Mouse (Mus musculus): ENCODE measurements at regions not wholly inside any gene's neighbourhood (a gene's known extent, or its start where the extent isn't known, plus 50 kb on each side); places are given as distances from the start of the nearest gene placed in this dataset.

DNA sequence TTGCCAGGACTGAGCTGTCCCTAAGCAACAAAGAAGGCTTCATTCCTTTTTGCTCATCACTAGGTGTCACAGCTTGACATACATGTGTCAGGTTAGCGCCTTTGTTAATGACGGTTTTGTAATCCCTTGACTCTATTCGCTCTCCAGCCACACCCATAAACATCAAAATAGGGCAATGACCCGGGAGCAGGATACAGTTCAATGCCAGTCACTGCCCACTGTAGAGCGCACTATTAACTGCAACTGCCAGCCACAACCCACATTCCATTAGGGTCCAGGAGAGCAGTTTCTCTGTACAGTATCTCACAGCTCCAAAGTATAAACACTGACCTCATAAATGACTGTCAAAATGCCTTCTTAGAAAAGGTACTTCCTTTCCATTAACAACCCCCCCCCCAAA is 163.5 kb upstream of the Nfe2l3 start:
- H3K9me3 ChIP-seq (replicated peaks; ENCODE audit: control insufficient read depth, low read length, poor library complexity, severe bottlenecking), result no peaks in the 10 kb centered on the region
- WGBS, result 71% methylated on average over 5 of the region's 5 CpGs
- no peak overlapping the region for H3K4me2 ChIP-seq (ENCODE audit: low read length)
- H3K9ac ChIP-seq (ENCODE audit: low read depth, low read length), result no peak overlapping the region
- no peak overlapping the region for H3K27ac ChIP-seq (ENCODE audit: low read length)
- H3K4me1 ChIP-seq (ENCODE audit: control insufficient read depth, insufficient read depth, low read length), result peaks cover 3% of the 10 kb centered on the region; the same call in 1 of the 2 replicates
- H3K27me3 ChIP-seq (ENCODE audit: control insufficient read depth, insufficient read depth, low read depth, low read length), result peaks cover 5% of the 10 kb centered on the region; the same call in 1 of the 2 replicates
- H3K36me3 ChIP-seq (ENCODE audit: control insufficient read depth, insufficient read depth, low read length), result no peaks in the 10 kb centered on the region
- H3K4me3 ChIP-seq (ENCODE audit: low read depth, low read length), result no peak overlapping the region
- no peak for ATAC-seq

DNA sequence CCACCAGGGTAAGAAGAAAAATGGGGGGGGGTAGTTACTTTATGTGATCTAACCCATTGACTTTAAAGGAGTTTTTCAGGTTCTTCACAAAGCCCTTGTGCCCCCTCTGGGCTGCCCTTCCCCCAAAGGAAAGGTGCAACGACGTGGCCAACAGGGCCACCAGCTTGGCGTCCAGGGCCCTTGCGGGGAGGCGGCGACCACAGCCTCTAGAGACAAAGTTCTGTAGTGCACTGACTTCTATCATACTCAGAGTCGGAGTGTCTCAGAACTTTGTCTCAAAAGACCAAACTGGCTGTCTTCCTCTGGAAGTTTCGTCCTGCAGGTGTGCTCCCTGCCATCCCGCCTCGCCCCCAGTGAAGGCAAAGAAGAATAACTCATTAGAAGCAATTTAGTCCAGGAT is 162.9 kb upstream of the Nfe2l3 start:
- Histone ChIP-seq H3K36me3 (ENCODE audit: control insufficient read depth, insufficient read depth, low read length) (no peaks in the 10 kb centered on the region), H3K27me3 (ENCODE audit: control insufficient read depth, insufficient read depth, low read depth, low read length) (peaks cover 5% of the 10 kb centered on the region; the same call in 1 of the 2 replicates), H3K4me3 (ENCODE audit: low read depth, low read length) (peak overlapping the region; percentile 74; the same call in 1 of the 2 replicates), H3K9ac (ENCODE audit: low read depth, low read length) (no peak overlapping the region), H3K27ac (ENCODE audit: low read length) (no peak overlapping the region), H3K4me2 (ENCODE audit: low read length) (peak overlapping the region; percentile 98), H3K4me1 (ENCODE audit: control insufficient read depth, insufficient read depth, low read length) (peaks cover 3% of the 10 kb centered on the region; the same call in 1 of the 2 replicates), H3K9me3 (replicated peaks; ENCODE audit: control insufficient read depth, low read length, poor library complexity, severe bottlenecking) (no peaks in the 10 kb centered on the region)
- no peak for ATAC-seq
- WGBS, result 32% methylated on average over 10 of the region's 10 CpGs

DNA sequence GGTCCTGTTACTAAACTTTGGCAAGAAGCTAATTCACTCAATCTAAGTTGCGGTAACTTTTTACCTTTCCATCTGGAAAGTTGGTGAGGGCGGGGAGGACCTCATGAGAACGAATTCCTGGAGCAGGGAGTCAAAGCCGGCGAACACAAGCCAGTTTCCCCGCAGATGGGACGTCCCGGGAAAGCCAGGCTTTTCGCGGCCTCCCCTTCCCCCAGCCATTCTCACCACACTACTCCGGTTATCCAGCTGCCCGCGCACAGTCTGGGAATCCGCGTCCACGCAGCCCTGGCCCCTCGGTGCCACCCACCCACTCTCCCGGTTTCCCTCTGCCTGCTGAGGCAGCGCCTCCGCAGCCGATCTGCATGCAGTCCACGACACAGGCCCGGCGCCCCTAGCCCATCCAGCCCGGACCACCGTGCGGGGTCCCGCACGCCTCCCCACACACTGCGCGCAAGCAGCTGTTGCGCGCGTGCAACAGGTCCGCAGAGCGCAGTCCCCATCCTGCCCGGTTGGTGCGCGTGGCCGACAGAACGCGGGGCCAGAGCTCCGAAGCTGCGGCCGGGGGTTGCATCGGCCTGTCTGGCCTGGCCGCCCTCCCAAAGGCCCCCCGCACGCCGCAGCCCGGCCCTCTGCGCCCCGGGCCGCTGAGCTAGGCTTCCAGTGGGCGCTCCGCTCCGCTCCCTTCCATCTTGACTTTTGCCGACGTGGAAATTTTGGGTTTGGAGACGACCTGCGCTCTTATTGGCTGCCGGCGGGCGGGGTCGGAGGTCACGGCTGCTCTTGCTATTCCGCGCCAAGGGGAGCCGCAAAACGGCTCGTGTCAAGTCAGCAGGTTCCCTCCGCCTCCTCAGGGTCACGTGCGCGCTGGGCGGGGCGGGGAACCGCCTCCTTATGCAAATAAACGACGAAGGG is 162.0 kb upstream of the Nfe2l3 start:
- Histone ChIP-seq H3K27me3 (ENCODE audit: control insufficient read depth, insufficient read depth, low read depth, low read length) (peaks cover 5% of the 10 kb centered on the region; the same call in 1 of the 2 replicates), H3K4me1 (ENCODE audit: control insufficient read depth, insufficient read depth, low read length) (peaks cover 3% of the 10 kb centered on the region; the same call in 1 of the 2 replicates), H3K27ac (ENCODE audit: low read length) (peak overlapping the region; percentile 8; the same call in 1 of the 2 replicates), H3K9me3 (replicated peaks; ENCODE audit: control insufficient read depth, low read length, poor library complexity, severe bottlenecking) (no peaks in the 10 kb centered on the region), H3K4me3 (ENCODE audit: low read depth, low read length) (peak overlapping the region; percentile 74), H3K36me3 (ENCODE audit: control insufficient read depth, insufficient read depth, low read length) (no peaks in the 10 kb centered on the region), H3K4me2 (ENCODE audit: low read length) (peak overlapping the region; percentile 98), H3K9ac (ENCODE audit: low read depth, low read length) (peak overlapping the region; percentile 64)
- under 1% methylated on average over 78 of the region's 80 CpGs for WGBS
- peak; percentile 90 for ATAC-seq

DNA sequence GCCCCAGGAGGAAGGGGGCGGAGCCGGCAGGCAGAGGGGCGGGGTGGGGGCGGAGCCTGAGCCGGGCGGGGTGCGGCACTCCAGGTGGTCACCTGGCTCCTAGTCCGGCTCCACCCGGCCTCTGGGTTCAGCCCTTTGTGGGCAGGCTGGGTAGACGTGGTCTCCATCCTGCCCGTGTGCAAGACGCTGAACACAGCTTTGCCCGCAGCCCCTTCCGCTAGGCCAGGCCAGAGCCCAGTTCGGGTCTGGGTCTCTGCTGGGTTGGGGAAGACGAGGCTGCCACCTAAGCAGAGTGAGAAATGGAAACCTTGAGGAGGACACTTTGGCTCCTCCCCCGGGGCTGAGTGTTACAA is 161.4 kb upstream of the Nfe2l3 start:
- Histone ChIP-seq H3K4me1 (ENCODE audit: control insufficient read depth, insufficient read depth, low read length) (peaks cover 3% of the 10 kb centered on the region; the same call in 1 of the 2 replicates), H3K27me3 (ENCODE audit: control insufficient read depth, insufficient read depth, low read depth, low read length) (peaks cover 5% of the 10 kb centered on the region; the same call in 1 of the 2 replicates), H3K27ac (ENCODE audit: low read length) (peak overlapping the region; percentile 8; the same call in 1 of the 2 replicates), H3K9ac (ENCODE audit: low read depth, low read length) (peak overlapping the region; percentile 64), H3K36me3 (ENCODE audit: control insufficient read depth, insufficient read depth, low read length) (no peaks in the 10 kb centered on the region), H3K4me2 (ENCODE audit: low read length) (peak overlapping the region; percentile 98), H3K9me3 (replicated peaks; ENCODE audit: control insufficient read depth, low read length, poor library complexity, severe bottlenecking) (no peaks in the 10 kb centered on the region), H3K4me3 (ENCODE audit: low read depth, low read length) (peak overlapping the region; percentile 74)
- ATAC-seq, result peak; percentile 85
- WGBS, result 3% methylated on average over 14 of the region's 17 CpGs

DNA sequence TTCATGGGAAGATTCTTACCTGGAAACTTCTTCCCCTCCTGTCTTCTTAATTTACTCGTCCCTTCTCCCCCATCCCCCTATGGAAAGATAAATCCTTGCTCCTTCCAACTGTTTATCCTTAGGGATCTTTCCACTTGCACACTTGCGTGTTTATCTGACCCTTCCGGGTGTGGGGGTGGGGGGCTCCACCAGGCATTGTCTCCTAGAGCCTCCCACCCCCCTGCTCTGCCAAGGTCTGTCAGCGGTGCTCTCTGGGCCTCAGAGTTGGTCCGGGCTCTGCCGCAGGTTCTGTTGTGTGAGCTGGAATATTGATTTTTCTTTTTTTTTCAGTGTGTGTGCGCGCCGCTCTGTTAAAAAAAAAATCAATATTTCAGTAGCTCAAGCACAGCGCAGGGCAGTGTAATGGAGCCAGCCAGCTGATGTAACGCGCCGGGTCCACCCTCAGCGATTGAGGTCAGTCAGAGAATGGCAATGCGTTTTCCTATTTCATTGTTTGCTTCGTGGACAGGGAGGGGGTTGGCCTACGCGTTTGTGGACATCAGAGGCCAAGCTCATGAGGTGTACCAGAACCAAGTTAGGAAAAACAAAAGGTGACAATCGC is 160.2 kb upstream of the Nfe2l3 start:
- ATAC-seq, result no peak
- no peaks in the 10 kb centered on the region for H3K9me3 ChIP-seq (replicated peaks; ENCODE audit: control insufficient read depth, low read length, poor library complexity, severe bottlenecking)
- no peak overlapping the region for H3K9ac ChIP-seq (ENCODE audit: low read depth, low read length)
- peaks cover 5% of the 10 kb centered on the region; the same call in 1 of the 2 replicates for H3K27me3 ChIP-seq (ENCODE audit: control insufficient read depth, insufficient read depth, low read depth, low read length)
- no peak overlapping the region for H3K4me3 ChIP-seq (ENCODE audit: low read depth, low read length)
- 81% methylated on average over 19 of the region's 19 CpGs for WGBS
- peaks cover 3% of the 10 kb centered on the region; the same call in 1 of the 2 replicates for H3K4me1 ChIP-seq (ENCODE audit: control insufficient read depth, insufficient read depth, low read length)
- no peaks in the 10 kb centered on the region for H3K36me3 ChIP-seq (ENCODE audit: control insufficient read depth, insufficient read depth, low read length)
- no peak overlapping the region; the same call in 1 of the 2 replicates for H3K4me2 ChIP-seq (ENCODE audit: low read length)
- peak overlapping the region; percentile 0; the same call in 1 of the 2 replicates for H3K27ac ChIP-seq (ENCODE audit: low read length)

DNA sequence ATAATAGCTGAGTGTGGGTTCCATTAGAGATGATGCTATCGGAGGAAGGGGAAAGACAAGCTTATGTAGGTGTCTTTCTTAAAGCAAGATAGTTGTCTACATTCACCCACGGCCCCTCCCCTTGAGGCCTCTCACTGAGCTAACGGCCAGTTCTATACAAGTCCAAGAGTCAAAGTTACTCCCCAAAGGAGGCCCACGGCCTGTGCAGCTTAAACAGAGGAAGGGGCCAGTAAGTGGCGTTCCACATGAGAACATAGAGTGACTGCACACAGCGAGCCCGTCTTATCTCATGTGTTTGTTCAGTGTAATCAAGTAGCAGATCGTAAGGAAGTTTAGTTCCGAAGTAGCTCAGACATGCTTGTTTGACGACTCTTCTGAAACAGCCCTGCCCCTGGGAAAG is 153.0 kb upstream of the Nfe2l3 start:
- WGBS, result 88% methylated on average over 10 of the region's 10 CpGs
- Histone ChIP-seq H3K4me2 (ENCODE audit: low read length) (no peak overlapping the region), H3K36me3 (ENCODE audit: control insufficient read depth, insufficient read depth, low read length) (no peaks in the 10 kb centered on the region), H3K9ac (ENCODE audit: low read depth, low read length) (no peak overlapping the region), H3K9me3 (replicated peaks; ENCODE audit: control insufficient read depth, low read length, poor library complexity, severe bottlenecking) (no peaks in the 10 kb centered on the region), H3K4me1 (ENCODE audit: control insufficient read depth, insufficient read depth, low read length) (no peaks in the 10 kb centered on the region), H3K4me3 (ENCODE audit: low read depth, low read length) (no peak overlapping the region), H3K27me3 (ENCODE audit: control insufficient read depth, insufficient read depth, low read depth, low read length) (no peaks in the 10 kb centered on the region), H3K27ac (ENCODE audit: low read length) (no peak overlapping the region)
- ATAC-seq, result no peak

DNA sequence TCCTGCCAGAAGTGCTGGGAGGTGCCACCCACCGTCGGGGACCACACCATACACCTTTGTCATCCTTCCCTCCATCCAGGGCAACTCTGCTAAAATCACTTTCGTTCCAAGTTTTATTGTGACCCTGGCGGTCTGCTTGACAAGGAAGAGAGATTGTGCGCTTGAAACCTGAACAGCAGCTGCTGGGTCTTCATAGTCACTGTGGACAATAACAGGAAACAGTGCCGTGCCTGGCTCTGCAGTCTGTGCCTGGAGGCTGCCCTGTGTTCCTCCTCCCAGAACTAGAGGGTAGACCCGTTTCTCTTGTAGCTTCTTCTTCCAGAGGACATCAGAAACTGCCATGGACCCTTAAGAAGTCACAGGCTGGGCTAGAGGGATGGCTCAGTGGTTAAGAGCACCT is 152.2 kb upstream of the Nfe2l3 start:
- Histone ChIP-seq H3K4me2 (ENCODE audit: low read length) (no peak overlapping the region), H3K36me3 (ENCODE audit: control insufficient read depth, insufficient read depth, low read length) (no peaks in the 10 kb centered on the region), H3K27ac (ENCODE audit: low read length) (no peak overlapping the region), H3K9ac (ENCODE audit: low read depth, low read length) (no peak overlapping the region), H3K9me3 (replicated peaks; ENCODE audit: control insufficient read depth, low read length, poor library complexity, severe bottlenecking) (no peaks in the 10 kb centered on the region), H3K4me3 (ENCODE audit: low read depth, low read length) (no peak overlapping the region), H3K4me1 (ENCODE audit: control insufficient read depth, insufficient read depth, low read length) (no peaks in the 10 kb centered on the region), H3K27me3 (ENCODE audit: control insufficient read depth, insufficient read depth, low read depth, low read length) (no peaks in the 10 kb centered on the region)
- 82% methylated on average over 7 of the region's 7 CpGs for WGBS
- ATAC-seq, result no peak

DNA sequence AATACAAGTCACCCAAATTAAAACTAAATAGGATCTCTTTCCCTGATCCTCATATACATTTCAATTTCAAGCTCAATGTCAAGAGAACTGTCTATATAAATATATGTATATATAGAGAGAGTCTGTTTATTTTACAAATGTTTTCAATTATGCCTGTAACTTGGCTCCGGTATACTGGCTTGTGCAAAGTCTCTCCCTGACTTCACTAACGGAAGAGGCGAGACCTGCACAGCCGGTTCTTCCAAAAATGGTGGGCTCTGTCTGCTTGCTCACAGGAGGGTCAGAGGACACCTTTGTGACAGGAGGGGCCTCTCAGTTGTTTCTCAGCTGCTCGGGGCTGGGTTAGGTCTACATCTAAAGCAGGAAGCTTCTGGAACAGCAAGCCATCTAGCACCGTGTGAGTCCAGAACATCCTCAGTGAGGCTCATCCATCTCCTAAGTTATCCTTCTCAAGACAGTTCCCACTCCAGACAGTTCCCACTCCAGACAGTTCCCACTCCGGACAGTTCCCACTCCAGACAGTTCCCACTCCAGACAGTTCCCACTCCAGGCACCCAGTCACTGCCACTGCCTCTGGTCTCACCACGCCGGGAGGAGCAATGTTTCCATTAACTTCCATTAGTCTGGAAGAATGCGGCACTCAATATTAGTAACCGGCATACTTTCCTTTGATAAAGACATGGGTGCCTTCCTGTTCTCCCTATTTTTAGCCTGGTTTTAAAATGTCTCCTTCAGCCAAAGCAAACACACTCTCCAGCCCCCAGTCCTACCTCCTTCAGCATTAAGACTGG is 148.4 kb upstream of the Nfe2l3 start:
- 86% methylated on average over 11 of the region's 11 CpGs for WGBS
- H3K4me2 ChIP-seq (ENCODE audit: low read length), result no peak overlapping the region
- no peak for ATAC-seq

More for the DNA sequence above, 148.4 kb upstream of the Nfe2l3 start:
- H3K27ac ChIP-seq (ENCODE audit: low read length), result no peak overlapping the region
- no peaks in the 10 kb centered on the region for H3K36me3 ChIP-seq (ENCODE audit: control insufficient read depth, insufficient read depth, low read length)
- H3K4me1 ChIP-seq (ENCODE audit: control insufficient read depth, insufficient read depth, low read length), result no peaks in the 10 kb centered on the region
- H3K27me3 ChIP-seq (ENCODE audit: control insufficient read depth, insufficient read depth, low read depth, low read length), result no peaks in the 10 kb centered on the region
- H3K9ac ChIP-seq (ENCODE audit: low read depth, low read length), result no peak overlapping the region
- H3K9me3 ChIP-seq (replicated peaks; ENCODE audit: control insufficient read depth, low read length, poor library complexity, severe bottlenecking), result no peaks in the 10 kb centered on the region
- no peak overlapping the region for H3K4me3 ChIP-seq (ENCODE audit: low read depth, low read length)

Measured in midbrain, embryonic 16.5 days (tissue).